Mouse (Mus musculus): ENCODE measurements at regions not wholly inside any gene's neighbourhood (a gene's known extent, or its start where the extent isn't known, plus 50 kb on each side); places are given as distances from the start of the nearest gene placed in this dataset.
"Not testable (repeated sequence)": the region's sequence is repeated elsewhere in the genome, so short reads cannot be mapped to it uniquely, and the experiment has no call there.

DNA sequence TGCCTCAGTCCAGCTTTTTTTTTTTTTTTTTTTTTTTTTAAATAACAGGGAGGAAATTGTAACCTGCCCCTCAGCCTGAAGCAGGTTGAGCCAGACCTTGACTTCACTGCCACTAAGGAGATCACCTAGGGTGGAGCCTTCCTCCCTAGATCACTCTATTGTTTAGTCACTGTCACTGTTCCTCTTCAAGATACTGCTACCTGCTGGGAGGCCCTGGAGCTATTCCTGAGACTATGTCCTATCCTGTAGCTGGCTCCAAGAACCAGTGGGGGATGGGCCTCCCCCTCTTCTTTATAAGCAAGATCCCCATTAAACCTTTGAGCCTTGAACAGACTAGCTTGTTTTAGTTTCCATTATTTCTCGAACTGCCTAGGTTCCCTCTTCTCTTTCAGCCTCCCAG is 467.8 kb upstream of the Il1rapl1 start:
- CTCF ChIA-PET = no interaction called here
- POLR2A ChIA-PET = interaction anchor here in 2 of 4 experiments (0.6 kb wide), 2 partner anchors 23 to 1368 kb away, joined by 3 to 4 read pairs; no protein-coding TSS in a partner anchor

DNA sequence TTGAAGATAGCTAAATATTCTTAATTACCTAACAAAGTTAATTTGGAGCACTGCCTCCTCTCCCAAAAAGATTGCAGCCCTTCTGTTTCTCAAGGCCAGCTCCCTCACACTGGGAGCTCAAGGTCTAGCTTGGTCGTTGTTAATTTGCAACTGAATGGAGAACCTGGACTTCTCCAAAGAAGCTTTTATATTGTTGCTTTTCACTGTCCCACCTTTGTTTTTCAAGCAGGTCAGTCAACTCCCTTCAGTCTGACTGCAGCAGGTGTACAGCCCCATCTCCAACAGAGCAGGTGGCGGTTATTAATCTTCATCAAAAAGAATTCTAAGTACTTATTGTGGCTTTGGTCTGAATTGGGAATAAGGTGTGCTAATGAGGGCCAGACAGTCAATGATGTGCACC is 467.2 kb upstream of the Il1rapl1 start:
- ChIA-PET POLR2A (interaction anchor here in 3 of 4 experiments (0.6 kb wide), 3 partner anchors 23 to 1368 kb away, joined by 3 to 8 read pairs (median 4); no protein-coding TSS in a partner anchor), CTCF (no interaction called here)

DNA sequence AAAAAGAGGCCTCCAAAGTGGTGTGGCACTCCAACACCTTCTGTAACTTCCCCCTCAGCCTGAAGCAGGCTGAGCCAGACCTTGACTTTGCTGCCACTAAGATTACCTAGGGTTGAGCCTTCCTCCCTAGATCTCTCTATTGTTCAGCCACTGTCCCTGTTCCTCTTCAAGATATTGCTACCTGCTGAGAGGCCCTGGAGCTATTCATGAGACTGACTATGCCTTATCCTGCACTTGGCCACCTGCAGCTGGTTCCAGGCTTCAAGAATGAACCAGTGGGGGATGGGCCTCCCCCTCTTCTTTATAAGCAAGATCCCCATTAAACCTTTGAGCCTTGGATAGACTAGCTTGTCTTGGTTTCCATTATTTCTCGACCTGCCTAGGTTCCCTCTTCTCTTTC is 464.6 kb upstream of the Il1rapl1 start:
- CTCF ChIA-PET = not testable (repeated sequence)

More for the DNA sequence above, 464.6 kb upstream of the Il1rapl1 start:
- POLR2A ChIA-PET = interaction anchor here in 1 of 4 experiments (0.6 kb wide), 1 partner anchor 72 kb away, joined by 3 read pairs; no protein-coding TSS in a partner anchor
